Comparison of ENCODE assay signal across 26 mouse cellular contexts in the genomic region with DNA sequence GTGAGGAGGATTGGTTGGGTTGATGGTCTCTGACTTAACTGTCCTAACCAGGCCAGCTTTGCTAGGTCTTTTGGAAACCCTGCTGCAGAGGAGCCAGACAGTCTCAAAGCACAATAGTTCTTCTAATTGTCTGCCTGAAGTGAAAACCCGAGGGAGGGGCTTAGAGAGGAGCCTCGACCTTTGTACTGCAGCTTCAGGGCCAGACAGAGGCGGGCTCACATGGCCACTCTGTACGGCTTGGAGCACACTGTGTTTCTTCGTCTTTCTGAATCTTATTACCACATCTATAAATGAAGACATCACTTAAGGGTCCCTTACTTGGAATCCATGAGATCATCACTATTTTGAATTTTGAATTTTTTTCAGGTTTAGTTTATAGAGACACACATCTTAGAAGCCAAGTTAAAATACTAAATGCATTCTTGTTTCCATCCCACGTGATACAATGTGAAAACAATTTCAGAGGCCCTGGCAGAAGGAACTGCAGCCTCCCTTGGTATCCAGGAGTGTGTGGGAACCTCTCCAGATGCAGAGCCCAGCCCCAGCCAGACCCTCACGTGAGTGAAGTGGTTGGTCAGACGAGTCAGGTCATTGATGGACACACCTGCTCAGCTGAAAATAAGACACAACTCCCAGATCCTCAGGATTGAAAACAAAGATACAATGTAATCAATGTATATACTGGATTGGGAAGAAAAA. TPM values are rescaled to one million over a fixed set of nuclear protein-coding genes. Genes with fewer than 3 reads are reported as not detected.
DNase-seq lines count a peak whose midpoint lies in the region; ATAC-seq and TF ChIP-seq lines count a peak whose summit lies in the region.
"Had no signal": no experiment of that assay in that cellular context is flagged by ENCODE, and none has a peak within 500 bp of the region (broad histone marks: within the 10 kb centered on the region; RNA-seq: fewer than 3 reads in every experiment).

No protein-coding gene starts in this region.

- ATAC-seq in liver, embryonic 15.5 days (ENCODE audit: insufficient read depth), result peak; percentile 54; the same call in 1 of the 2 replicates
- peak; percentile 88 for ATAC-seq in intestine, embryonic 15.5 days
- ATAC-seq: forebrain, embryonic 15.5 days; lung, postnatal 0 days had no signal

- H3K36me3 ChIP-seq in liver, embryonic 15.5 days (replicated peaks), result no peaks in the 10 kb centered on the region
- H3K36me3 ChIP-seq in intestine, embryonic 15.5 days, result no peaks in the 10 kb centered on the region
- H3K36me3 ChIP-seq: forebrain, embryonic 15.5 days; heart, embryonic 15.5 days; liver, embryonic 13.5 days; neural tube, embryonic 12.5 days had no signal

- H3K27me3 ChIP-seq in liver, embryonic 15.5 days, result no peaks in the 10 kb centered on the region
- H3K27me3 ChIP-seq in intestine, embryonic 15.5 days (replicated peaks), result no peaks in the 10 kb centered on the region
- H3K27me3 ChIP-seq: forebrain, embryonic 15.5 days; heart, embryonic 15.5 days; neural tube, embryonic 12.5 days had no signal

- H3K9ac ChIP-seq in liver, embryonic 15.5 days, result no peak overlapping the region
- H3K9ac ChIP-seq in intestine, embryonic 15.5 days, result no peak overlapping the region
- H3K9ac ChIP-seq: forebrain, embryonic 15.5 days; heart, embryonic 15.5 days; liver, embryonic 13.5 days; neural tube, embryonic 12.5 days had no signal

- no peaks in the 10 kb centered on the region for H3K9me3 ChIP-seq in liver, embryonic 15.5 days (replicated peaks)
- no peaks in the 10 kb centered on the region for H3K9me3 ChIP-seq in intestine, embryonic 15.5 days
- H3K9me3 ChIP-seq: forebrain, embryonic 15.5 days; heart, embryonic 15.5 days; liver, embryonic 13.5 days; neural tube, embryonic 12.5 days had no signal

- no peak overlapping the region for H3K27ac ChIP-seq in liver, embryonic 15.5 days (replicated peaks)
- no peak overlapping the region for H3K27ac ChIP-seq in intestine, embryonic 15.5 days
- no peak overlapping the region for H3K27ac ChIP-seq in layer of hippocampus, adult 2 months
- H3K27ac ChIP-seq: forebrain, embryonic 15.5 days; heart, adult 2 months; heart, embryonic 15.5 days; liver, embryonic 13.5 days; neural tube, embryonic 12.5 days had no signal

- no peak for TF ChIP-seq CTCF in layer of hippocampus, adult 2 months (conservative IDR thresholded peaks at IDR 0.05)

- DNase-seq in liver, result no peak
- DNase-seq in kidney, adult 9 months, result peak; percentile 49
- peak; percentile 71 for DNase-seq in yolk sac, embryonic 10.5 days (ENCODE audit: low spot score)
- no peak for DNase-seq in layer of hippocampus, adult 2 months (ENCODE audit: low spot score in 2 of 2)
- no peak for DNase-seq in adrenal gland, adult 8-10 months
- DNase-seq: cerebellum, adult 8-10 months; gastrocnemius, postnatal 14 days; heart, adult 2 months; liver, embryonic 13.5 days; right cerebral cortex, adult 18-20 months; thymus, adult 18-20 months had no signal

- 40% methylated on average over 8 of the region's 8 CpGs for WGBS in liver, embryonic 15.5 days (ENCODE audit: insufficient replicate concordance)
- 43% methylated on average over 8 of the region's 8 CpGs for WGBS in intestine, embryonic 15.5 days

- H3K4me1 ChIP-seq in liver, embryonic 15.5 days (replicated peaks), result 0 out of 2 replicates have a peak, but pooled peaks cover 11% of the 10 kb centered on the region
- no peaks in the 10 kb centered on the region for H3K4me1 ChIP-seq in intestine, embryonic 15.5 days (replicated peaks)
- H3K4me1 ChIP-seq: forebrain, embryonic 15.5 days; heart, embryonic 15.5 days; neural tube, embryonic 12.5 days had no signal

- H3K4me3 ChIP-seq in liver, embryonic 15.5 days (replicated peaks), result no peak overlapping the region
- H3K4me3 ChIP-seq in intestine, embryonic 15.5 days (replicated peaks), result no peak overlapping the region
- H3K4me3 ChIP-seq in layer of hippocampus, adult 2 months, result no peak overlapping the region
- H3K4me3 ChIP-seq: forebrain, embryonic 15.5 days; heart, adult 2 months; heart, embryonic 15.5 days; liver, embryonic 13.5 days; neural tube, embryonic 12.5 days had no signal

- H3K4me2 ChIP-seq in liver, embryonic 15.5 days, result no peak overlapping the region
- H3K4me2 ChIP-seq in intestine, embryonic 15.5 days (replicated peaks), result no peak overlapping the region; the same call in 1 of the 2 replicates
- H3K4me2 ChIP-seq: forebrain, embryonic 15.5 days; heart, embryonic 15.5 days; liver, embryonic 13.5 days; midbrain, embryonic 11.5 days; neural tube, embryonic 12.5 days had no signal

RNA-seq across cellular contexts. Expression of a gene that starts 40.7 kb away (rescaled TPM):
- not detected in 2 replicates for polyA plus RNA-seq in liver, embryonic 15.5 days (2015; fragmentation: Nextera tagmentation; extraction: Ambion mirVana)
- not detected in 2 replicates for polyA plus RNA-seq in intestine, embryonic 15.5 days (2015; fragmentation: Nextera tagmentation; extraction: Ambion mirVana)
- total RNA-seq in layer of hippocampus, adult 2 months (2021), result not detected
- not detected for total RNA-seq in adrenal gland, adult 8-10 months (2022)
- total RNA-seq: adrenal gland, adult 18-20 months; common myeloid progenitor, adult 5-6 weeks; gastrocnemius, postnatal 14 days; heart, adult 2 months; hematopoietic stem cell, adult 5-6 weeks; layer of hippocampus, adult 8-10 months; left cerebral cortex, adult 18-20 months; left cerebral cortex, postnatal 36 days; monocyte, adult 5-6 weeks had no signal
- polyA plus RNA-seq: embryonic facial prominence, embryonic 14.5 days; forebrain, embryonic 15.5 days; heart, embryonic 15.5 days; liver, embryonic 13.5 days; lung, postnatal 0 days; midbrain, embryonic 11.5 days; neural tube, embryonic 12.5 days had no signal

Comparison
In these comparisons a context has a peak if more than half of its experiments do, and no peak if none do; other contexts are left out.
1. DNase-seq: peak in kidney, adult 9 months (single experiment) and yolk sac, embryonic 10.5 days (single experiment); none in liver (single experiment), layer of hippocampus, adult 2 months (0 of 2) and adrenal gland, adult 8-10 months (single experiment).